Mouse (Mus musculus) embryo, embryonic 10 days (tissue): Measurements from ENCODE around the gene A930017K11Rik.
A peak's percentile ranks its signal among the peaks of the same experiment; 100 is the strongest.

Source experiments
- DNase-seq: peaks from one replicate; pipeline ENCODE4 v3.0.0-alpha.2; 2015; ENCODE audit warnings: low spot score

Gene A930017K11Rik

DNA sequence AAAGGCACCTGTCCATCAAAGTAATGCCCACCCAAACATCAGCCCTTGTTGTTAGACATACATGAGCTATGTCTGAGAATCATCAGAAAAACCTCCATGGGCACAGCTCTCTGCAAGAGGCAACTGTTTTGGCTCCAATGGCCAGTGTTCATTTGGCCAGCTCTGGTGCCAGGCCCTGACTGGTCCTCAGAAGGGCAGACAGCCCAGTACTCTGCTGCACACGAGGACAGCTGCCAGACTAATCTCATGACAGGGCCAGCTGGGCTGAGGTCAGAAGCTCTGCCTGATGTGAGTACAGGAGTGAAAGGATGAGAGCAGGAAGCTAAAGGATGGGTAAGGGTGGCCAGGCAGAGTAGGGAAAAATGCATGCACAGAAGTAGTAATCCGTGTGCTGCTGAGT is 27.0 kb downstream of the A930017K11Rik start:
- DNase-seq: no peak

DNA sequence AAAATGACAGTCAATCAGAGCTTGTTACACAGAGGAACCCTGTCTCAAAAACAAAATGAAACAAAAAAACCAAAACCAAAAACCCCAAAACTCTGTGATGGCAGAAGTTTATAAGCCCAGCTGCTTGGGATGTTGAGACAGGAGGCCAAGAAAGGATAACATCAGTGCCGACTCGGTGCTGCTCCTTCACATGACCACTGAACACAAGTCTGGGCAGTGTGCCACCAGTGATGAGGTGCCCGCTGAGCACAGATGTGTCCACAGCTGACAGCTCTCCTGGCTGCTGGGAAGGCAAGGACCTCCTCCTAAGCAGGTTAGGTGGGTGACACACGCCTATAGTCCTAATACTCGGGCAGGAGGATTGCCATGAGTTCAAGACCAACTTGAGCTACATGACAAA is 30.2 kb downstream of the A930017K11Rik start:
- no peak for DNase-seq

DNA sequence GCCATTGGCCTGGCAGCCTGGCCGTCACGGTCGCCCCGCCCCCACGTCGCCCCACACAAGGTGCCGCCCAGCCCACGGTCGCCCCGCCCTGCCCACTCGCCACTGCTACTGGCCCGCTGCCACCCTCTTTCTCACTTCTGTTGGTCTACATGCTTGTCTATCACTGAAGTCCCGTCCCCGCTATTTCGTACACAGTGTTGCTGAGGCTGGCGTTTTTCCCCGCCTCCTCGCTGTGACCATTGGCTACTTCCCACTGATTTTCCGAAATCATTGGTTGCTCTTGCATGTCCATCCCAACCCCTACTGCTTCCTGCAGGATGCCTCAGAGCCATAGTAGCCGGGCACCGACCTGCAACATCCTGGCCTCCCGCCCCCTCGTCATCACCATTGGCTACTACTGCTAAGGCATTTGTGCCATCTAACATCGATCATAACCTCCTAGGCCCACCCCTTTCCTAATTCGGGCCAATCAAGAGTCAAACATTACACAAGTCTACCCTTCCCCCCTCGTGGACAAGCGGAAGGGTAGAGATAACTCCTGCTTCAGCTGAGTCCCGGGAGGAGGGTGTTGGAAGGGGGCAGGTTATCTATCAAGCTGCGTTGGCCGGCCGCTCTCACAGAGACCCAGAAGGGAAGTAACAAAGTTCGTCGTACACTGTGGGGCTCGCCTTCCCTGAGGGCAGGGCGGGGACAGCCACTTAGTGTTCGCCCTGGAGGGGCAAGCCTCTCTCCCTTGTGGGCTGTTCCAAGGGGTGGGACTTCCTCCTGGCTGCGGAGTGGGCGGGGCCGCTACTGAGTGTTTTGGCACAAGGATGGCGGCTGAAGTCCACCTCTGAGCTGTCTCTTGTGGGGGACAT is 32.4 kb downstream of the A930017K11Rik start:
- peak; percentile 100 for DNase-seq

- DNase-seq: peak; percentile 35
These were observed 33.1 kb downstream of the A930017K11Rik start, which contains the start of gene Rab40c for GRCm38 (mm10) chr17:25919144-25919785. TSS of gene Rab40c (minus strand) at chr17:25919727.

- DNase-seq: no peak
These were observed 34.2 kb downstream of the A930017K11Rik start for GRCm38 (mm10) chr17:25918037-25918750.

- DNase-seq: no peak
These were observed 35.3 kb downstream of the A930017K11Rik start for GRCm38 (mm10) chr17:25916931-25917647.

- DNase-seq: no peak
These were observed 38.1 kb downstream of the A930017K11Rik start for GRCm38 (mm10) chr17:25914295-25914694.

DNA sequence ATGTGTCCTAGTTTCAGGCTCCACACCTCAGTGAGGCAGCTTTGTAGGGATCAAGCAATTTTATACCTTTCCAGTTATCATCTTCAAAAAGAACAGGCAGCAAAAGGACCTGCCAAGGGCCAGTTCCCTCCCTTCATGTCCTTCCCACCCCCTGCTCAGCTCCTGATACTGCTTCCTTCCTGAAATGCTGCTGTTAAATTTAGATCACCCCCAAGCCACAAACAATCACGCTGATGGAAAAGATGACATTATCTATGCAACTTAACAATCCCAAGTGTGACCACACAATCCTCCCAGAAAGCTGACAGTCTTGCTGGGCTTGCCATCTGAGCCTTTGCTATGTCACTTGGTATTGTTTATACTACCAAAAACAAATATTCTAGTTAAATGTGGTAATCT is 38.5 kb downstream of the A930017K11Rik start:
- DNase-seq: no peak

GRCm38 (mm10) chr17:25913186-25913876 is 39.0 kb downstream of the A930017K11Rik start:
- DNase-seq: no peak

- DNase-seq: no peak
These were observed 40.5 kb downstream of the A930017K11Rik start for GRCm38 (mm10) chr17:25911816-25912215.

- no peak for DNase-seq
These were observed 44.7 kb downstream of the A930017K11Rik start for GRCm38 (mm10) chr17:25907640-25908039.

DNA sequence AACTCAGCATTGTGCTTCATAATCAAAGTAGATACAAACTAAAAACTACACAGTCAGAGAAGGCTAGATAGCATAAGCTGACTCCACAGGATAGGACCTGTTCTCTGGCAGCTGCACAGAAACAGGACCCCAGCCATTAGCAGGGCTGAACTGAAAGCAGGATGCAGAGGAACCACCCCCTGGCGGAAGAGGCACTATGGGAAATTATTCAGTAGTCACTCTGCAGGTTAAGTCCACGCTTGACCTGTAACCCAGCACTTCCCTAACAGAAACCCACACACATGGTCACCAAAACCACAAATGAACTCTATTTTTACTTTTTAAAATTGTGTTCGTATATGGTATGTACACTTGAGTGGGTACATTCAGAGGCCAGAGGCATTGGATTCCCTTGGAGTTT is 49.3 kb downstream of the A930017K11Rik start:
- no peak for DNase-seq

GRCm38 (mm10) chr17:25900193-25900592 is 52.2 kb downstream of the A930017K11Rik start:
- DNase-seq: no peak
